ENCODE assay signal across 7 mouse cellular contexts in the genomic region with DNA sequence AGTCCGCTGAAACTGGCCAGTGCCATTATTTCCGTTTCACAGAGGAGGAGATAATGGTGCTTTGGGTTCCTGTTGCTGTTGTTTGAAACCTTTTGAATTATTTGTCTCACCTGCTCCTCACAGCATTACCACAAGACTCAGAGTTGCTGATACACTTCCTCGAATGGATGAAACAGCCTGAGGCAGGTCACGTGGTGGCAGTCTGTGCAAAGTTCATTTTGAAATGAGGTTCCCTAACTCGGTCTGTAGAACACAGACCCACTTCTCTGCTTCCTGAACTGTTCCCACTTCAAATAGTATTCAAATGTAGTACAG. TPM values are rescaled to one million over a fixed set of nuclear protein-coding genes. Genes with fewer than 3 reads are reported as not detected.
DNase-seq lines count a peak whose midpoint lies in the region; ATAC-seq lines count a peak whose summit lies in the region.

No protein-coding gene starts in this region.

- no peaks in the 10 kb centered on the region for H3K9me3 ChIP-seq in forebrain, embryonic 15.5 days
- H3K9me3 ChIP-seq in kidney, embryonic 15.5 days (replicated peaks) = no peaks in the 10 kb centered on the region

- DNase-seq in CD4-positive helper T cell, adult 2 months (ENCODE audit: low read depth, low spot score) = peak; percentile 86
- DNase-seq in NIH3T3 (ENCODE audit: low read depth) = peak; percentile 29
- DNase-seq in lung, postnatal 14 days = peak; percentile 4
- peak; percentile 66 for DNase-seq in splenic B cell, adult 2 months (ENCODE audit: low read depth, low spot score)
- no peak for DNase-seq in left cerebral cortex, postnatal 10 days (ENCODE audit: extremely low spot score in 1 of 2, low spot score in 2 of 2)

- peak overlapping the region; percentile 72 for H3K9ac ChIP-seq in forebrain, embryonic 15.5 days (replicated peaks)
- peak overlapping the region; percentile 47 for H3K9ac ChIP-seq in kidney, embryonic 15.5 days

- 6% methylated on average over 5 of the region's 5 CpGs for WGBS in forebrain, embryonic 15.5 days
- 9% methylated on average over 5 of the region's 5 CpGs for WGBS in kidney, embryonic 15.5 days

- H3K4me2 ChIP-seq in forebrain, embryonic 15.5 days (replicated peaks) = peak overlapping the region; percentile 81
- peak overlapping the region; percentile 90 for H3K4me2 ChIP-seq in kidney, embryonic 15.5 days

- H3K4me3 ChIP-seq in forebrain, embryonic 15.5 days = peak overlapping the region; percentile 95
- H3K4me3 ChIP-seq in kidney, embryonic 15.5 days (replicated peaks) = peak overlapping the region; percentile 68

- H3K4me1 ChIP-seq in forebrain, embryonic 15.5 days = peaks cover 26% of the 10 kb centered on the region
- H3K4me1 ChIP-seq in kidney, embryonic 15.5 days = peaks cover 16% of the 10 kb centered on the region

- intact Hi-C loops in left cerebral cortex, postnatal 10 days (cut with DNase I) = no loop called here

- no peaks in the 10 kb centered on the region for H3K27me3 ChIP-seq in forebrain, embryonic 15.5 days
- H3K27me3 ChIP-seq in kidney, embryonic 15.5 days = no peaks in the 10 kb centered on the region
- H3K27me3 ChIP-seq in splenic B cell, adult 2 months (ENCODE audit: control insufficient read depth, insufficient read depth, low read length, poor library complexity, severe bottlenecking) = no peaks in the 10 kb centered on the region

- H3K36me3 ChIP-seq in forebrain, embryonic 15.5 days = no peaks in the 10 kb centered on the region
- H3K36me3 ChIP-seq in kidney, embryonic 15.5 days = no peaks in the 10 kb centered on the region
- no peaks in the 10 kb centered on the region for H3K36me3 ChIP-seq in splenic B cell, adult 2 months (ENCODE audit: control insufficient read depth, insufficient read depth, low read length, poor library complexity, severe bottlenecking)

- peak overlapping the region; percentile 73 for H3K27ac ChIP-seq in forebrain, embryonic 15.5 days (replicated peaks)
- H3K27ac ChIP-seq in kidney, embryonic 15.5 days = peak overlapping the region; percentile 75

- no peak for ATAC-seq in forebrain, embryonic 15.5 days (replicated peaks)
- 0 out of 2 replicates have a peak, but pooled peaks have one; percentile 10 for ATAC-seq in kidney, embryonic 15.5 days (replicated peaks; ENCODE audit: low FRiP score)

RNA-seq across cellular contexts. Expression of a gene that starts 0.8 kb away (rescaled TPM):
- 14.1 and 14.4 TPM in 2 replicates for polyA plus RNA-seq in forebrain, embryonic 15.5 days (2015; fragmentation: Nextera tagmentation; extraction: Ambion mirVana)
- 1.4 and 1.5 TPM in 2 replicates for polyA plus RNA-seq in kidney, embryonic 15.5 days (2015; fragmentation: Nextera tagmentation; extraction: Ambion mirVana)
- 100 to 1,000 TPM; 105 to 117 TPM for total RNA-seq in left cerebral cortex, postnatal 10 days (2021)

RNA-seq across cellular contexts. Expression of a gene that starts 57.5 kb away (rescaled TPM):
- polyA plus RNA-seq in forebrain, embryonic 15.5 days (2015; fragmentation: Nextera tagmentation; extraction: Ambion mirVana) = 7.2 and 7.8 TPM in 2 replicates
- polyA plus RNA-seq in kidney, embryonic 15.5 days (2015; fragmentation: Nextera tagmentation; extraction: Ambion mirVana) = 81.2 and 84.2 TPM in 2 replicates
- total RNA-seq in left cerebral cortex, postnatal 10 days (2021) = 1 to 10 TPM; 6.6 to 9.9 TPM

Comparison
In these comparisons a context has a peak if more than half of its experiments do, and no peak if none do; other contexts are left out.
1. DNase-seq: peak in CD4-positive helper T cell, adult 2 months (single experiment), NIH3T3 (single experiment), lung, postnatal 14 days (single experiment) and splenic B cell, adult 2 months (single experiment); none in left cerebral cortex, postnatal 10 days (0 of 2).